Mouse (Mus musculus): ENCODE data around the gene Pcsk4. TPM values are rescaled to one million over a fixed set of nuclear protein-coding genes. Genes with fewer than 3 reads are reported as not detected.

Pcsk4 gene
- polyA plus RNA-seq, 1 experiment from 2014 or later: 5.4 TPM

GRCm38 (mm10) chr10:80314494-80315001 is 14.8 kb downstream of the Pcsk4 start:
- TF ChIP-seq CTCF (IDR thresholded peaks at IDR 0.05; ENCODE audit: low read depth): no peak
- H3K4me1 ChIP-seq (replicated peaks; ENCODE audit: insufficient read depth, low read length): peaks cover 6% of the 10 kb centered on the region
- WGBS: 54% methylated on average over 16 of the region's 16 CpGs
- H3K4me2 ChIP-seq (ENCODE audit: low read length): no peak overlapping the region
- no peak overlapping the region for H3K9ac ChIP-seq (ENCODE audit: low read depth, low read length)
- no peak overlapping the region for H3K27ac ChIP-seq
- H3K36me3 ChIP-seq (ENCODE audit: insufficient read depth, low read length): peaks cover 3% of the 10 kb centered on the region; the same call in 1 of the 2 replicates
- DNase-seq (ENCODE audit: low spot score) (no peak), ATAC-seq (replicated peaks; ENCODE audit: low FRiP score, low read depth) (no peak)
- H3K9me3 ChIP-seq (replicated peaks; ENCODE audit: low read length): no peaks in the 10 kb centered on the region
- H3K27me3 ChIP-seq (ENCODE audit: insufficient read depth, low read length): peaks cover 30% of the 10 kb centered on the region; the same call in 1 of the 2 replicates
- H3K4me3 ChIP-seq (replicated peaks; ENCODE audit: low read depth, low read length): no peak overlapping the region

GRCm38 (mm10) chr10:80313627-80314201 is 15.6 kb downstream of the Pcsk4 start:
- no peak overlapping the region for H3K4me2 ChIP-seq (ENCODE audit: low read length)
- no peaks in the 10 kb centered on the region for H3K4me1 ChIP-seq (replicated peaks; ENCODE audit: insufficient read depth, low read length)
- peaks cover 3% of the 10 kb centered on the region; the same call in 1 of the 2 replicates for H3K36me3 ChIP-seq (ENCODE audit: insufficient read depth, low read length)
- peaks cover 30% of the 10 kb centered on the region; the same call in 1 of the 2 replicates for H3K27me3 ChIP-seq (ENCODE audit: insufficient read depth, low read length)
- no peak overlapping the region for H3K4me3 ChIP-seq (replicated peaks; ENCODE audit: low read depth, low read length)
- 41% methylated on average over 20 of the region's 20 CpGs for WGBS
- no peak for TF ChIP-seq CTCF (IDR thresholded peaks at IDR 0.05; ENCODE audit: low read depth)
- DNase-seq (ENCODE audit: low spot score) (no peak), ATAC-seq (replicated peaks; ENCODE audit: low FRiP score, low read depth) (no peak)
- no peaks in the 10 kb centered on the region for H3K9me3 ChIP-seq (replicated peaks; ENCODE audit: low read length)
- no peak overlapping the region for H3K27ac ChIP-seq
- H3K9ac ChIP-seq (ENCODE audit: low read depth, low read length): no peak overlapping the region

GRCm38 (mm10) chr10:80312586-80313504 is 16.5 kb downstream of the Pcsk4 start:
- Histone ChIP-seq H3K36me3 (ENCODE audit: insufficient read depth, low read length) (peaks cover 3% of the 10 kb centered on the region; the same call in 1 of the 2 replicates), H3K27ac (no peak overlapping the region), H3K4me3 (replicated peaks; ENCODE audit: low read depth, low read length) (no peak overlapping the region), H3K9me3 (replicated peaks; ENCODE audit: low read length) (no peaks in the 10 kb centered on the region), H3K9ac (ENCODE audit: low read depth, low read length) (no peak overlapping the region), H3K4me1 (replicated peaks; ENCODE audit: insufficient read depth, low read length) (no peaks in the 10 kb centered on the region), H3K4me2 (ENCODE audit: low read length) (no peak overlapping the region), H3K27me3 (ENCODE audit: insufficient read depth, low read length) (peaks cover 30% of the 10 kb centered on the region; the same call in 1 of the 2 replicates)
- WGBS: 60% methylated on average over 54 of the region's 54 CpGs
- no peak for TF ChIP-seq CTCF (IDR thresholded peaks at IDR 0.05; ENCODE audit: low read depth)
- no peak for DNase-seq (ENCODE audit: low spot score)
- no peak for ATAC-seq (replicated peaks; ENCODE audit: low FRiP score, low read depth)

- 89% methylated on average over 16 of the region's 16 CpGs for WGBS
- H3K9ac ChIP-seq (ENCODE audit: low read depth, low read length): no peak overlapping the region
- TF ChIP-seq CTCF (IDR thresholded peaks at IDR 0.05; ENCODE audit: low read depth): no peak
- ATAC-seq (replicated peaks; ENCODE audit: low FRiP score, low read depth) (no peak), DNase-seq (ENCODE audit: low spot score) (no peak)
- H3K4me1 ChIP-seq (replicated peaks; ENCODE audit: insufficient read depth, low read length): no peaks in the 10 kb centered on the region
- H3K27me3 ChIP-seq (ENCODE audit: insufficient read depth, low read length): peaks cover 25% of the 10 kb centered on the region; the same call in 1 of the 2 replicates
- H3K36me3 ChIP-seq (ENCODE audit: insufficient read depth, low read length): no peaks in the 10 kb centered on the region
- H3K9me3 ChIP-seq (replicated peaks; ENCODE audit: low read length): no peaks in the 10 kb centered on the region
- no peak overlapping the region for H3K27ac ChIP-seq
- H3K4me3 ChIP-seq (replicated peaks; ENCODE audit: low read depth, low read length): no peak overlapping the region
- H3K4me2 ChIP-seq (ENCODE audit: low read length): no peak overlapping the region
Observed at GRCm38 (mm10) chr10:80311560-80311959, 17.7 kb downstream of the Pcsk4 start.

- Histone ChIP-seq H3K27ac (no peak overlapping the region), H3K9me3 (replicated peaks; ENCODE audit: low read length) (no peaks in the 10 kb centered on the region), H3K4me3 (replicated peaks; ENCODE audit: low read depth, low read length) (no peak overlapping the region), H3K9ac (ENCODE audit: low read depth, low read length) (no peak overlapping the region), H3K27me3 (ENCODE audit: insufficient read depth, low read length) (peaks cover 20% of the 10 kb centered on the region), H3K4me1 (replicated peaks; ENCODE audit: insufficient read depth, low read length) (peaks cover 3% of the 10 kb centered on the region; the same call in 1 of the 2 replicates), H3K36me3 (ENCODE audit: insufficient read depth, low read length) (no peaks in the 10 kb centered on the region), H3K4me2 (ENCODE audit: low read length) (peak overlapping the region; percentile 43)
- WGBS: 13% methylated on average over 24 of the region's 25 CpGs
- TF ChIP-seq CTCF (IDR thresholded peaks at IDR 0.05; ENCODE audit: low read depth): no peak
- no peak for ATAC-seq (replicated peaks; ENCODE audit: low FRiP score, low read depth)
- DNase-seq (ENCODE audit: low spot score): peak; percentile 45
Observed at GRCm38 (mm10) chr10:80304862-80305261, 24.4 kb downstream of the Pcsk4 start.

GRCm38 (mm10) chr10:80304458-80304857 is 24.8 kb downstream of the Pcsk4 start:
- peaks cover 3% of the 10 kb centered on the region; the same call in 1 of the 2 replicates for H3K4me1 ChIP-seq (replicated peaks; ENCODE audit: insufficient read depth, low read length)
- no peak overlapping the region for H3K9ac ChIP-seq (ENCODE audit: low read depth, low read length)
- no peak for TF ChIP-seq CTCF (IDR thresholded peaks at IDR 0.05; ENCODE audit: low read depth)
- H3K4me3 ChIP-seq (replicated peaks; ENCODE audit: low read depth, low read length): no peak overlapping the region
- H3K27me3 ChIP-seq (ENCODE audit: insufficient read depth, low read length): peaks cover 24% of the 10 kb centered on the region
- H3K4me2 ChIP-seq (ENCODE audit: low read length): peak overlapping the region; percentile 43
- DNase-seq (ENCODE audit: low spot score) (no peak), ATAC-seq (replicated peaks; ENCODE audit: low FRiP score, low read depth) (no peak)
- WGBS: 22% methylated on average over 12 of the region's 12 CpGs
- H3K36me3 ChIP-seq (ENCODE audit: insufficient read depth, low read length): no peaks in the 10 kb centered on the region
- no peak overlapping the region for H3K27ac ChIP-seq
- H3K9me3 ChIP-seq (replicated peaks; ENCODE audit: low read length): no peaks in the 10 kb centered on the region
